Comparison of ENCODE assay signal across 34 mouse cellular contexts in genomic region chr4:132785228-132785627, GRCm38 (mm10).
"Had no signal": no experiment of that assay in that cellular context is flagged by ENCODE, and none has a peak within 500 bp of the region (broad histone marks: within the 10 kb centered on the region; RNA-seq: fewer than 3 reads in every experiment).

No protein-coding gene starts in this region.

- H3K36me3 ChIP-seq: heart, embryonic 12.5 days; heart, embryonic 15.5 days; hindbrain, embryonic 12.5 days; hindbrain, embryonic 15.5 days; intestine, embryonic 15.5 days; kidney, embryonic 15.5 days had no signal

- H3K4me1 ChIP-seq: heart, embryonic 12.5 days; heart, embryonic 13.5 days; heart, embryonic 15.5 days; hindbrain, embryonic 12.5 days; hindbrain, embryonic 13.5 days; hindbrain, embryonic 15.5 days; intestine, embryonic 15.5 days; kidney, embryonic 15.5 days had no signal

- H3K9ac ChIP-seq: heart, embryonic 12.5 days; heart, embryonic 13.5 days; heart, embryonic 15.5 days; hindbrain, embryonic 12.5 days; hindbrain, embryonic 13.5 days; hindbrain, embryonic 14.5 days; hindbrain, embryonic 15.5 days; intestine, embryonic 15.5 days; kidney, embryonic 15.5 days had no signal

- H3K9me3 ChIP-seq: heart, embryonic 10.5 days; heart, embryonic 12.5 days; heart, embryonic 13.5 days; heart, embryonic 15.5 days; hindbrain, embryonic 10.5 days; hindbrain, embryonic 12.5 days; hindbrain, embryonic 13.5 days; hindbrain, embryonic 15.5 days; intestine, embryonic 15.5 days; kidney, embryonic 15.5 days had no signal

- DNase-seq: heart, postnatal 10 days; heart, postnatal 14 days; heart, postnatal 36 days; heart, postnatal 4 days; kidney, adult 11 months; kidney, adult 18-20 months; kidney, adult 8-10 months; kidney, adult 9 months; kidney, postnatal 10 days; kidney, postnatal 14 days; kidney, postnatal 25 days; kidney, postnatal 4 days; layer of hippocampus, adult 9-11 months; layer of hippocampus, postnatal 36 days had no signal

- H3K4me3 ChIP-seq: heart, embryonic 10.5 days; heart, embryonic 12.5 days; heart, embryonic 13.5 days; heart, embryonic 15.5 days; hindbrain, embryonic 10.5 days; hindbrain, embryonic 12.5 days; hindbrain, embryonic 13.5 days; hindbrain, embryonic 15.5 days; intestine, embryonic 15.5 days; kidney, embryonic 15.5 days; layer of hippocampus, adult 2 months; left cerebral cortex, adult 2 months had no signal

- H3K27me3 ChIP-seq: heart, embryonic 12.5 days; heart, embryonic 13.5 days; heart, embryonic 15.5 days; hindbrain, embryonic 12.5 days; hindbrain, embryonic 13.5 days; hindbrain, embryonic 15.5 days; intestine, embryonic 15.5 days; kidney, embryonic 15.5 days had no signal

- ATAC-seq: hindbrain, embryonic 16.5 days; hindbrain, postnatal 0 days; inflammation-experienced regulatory T-cells, adult 6 months; intestine, embryonic 15.5 days; intestine, embryonic 16.5 days; intestine, postnatal 0 days had no signal

- H3K27ac ChIP-seq: heart, embryonic 10.5 days; heart, embryonic 13.5 days; heart, embryonic 15.5 days; hindbrain, embryonic 10.5 days; hindbrain, embryonic 12.5 days; hindbrain, embryonic 13.5 days; hindbrain, embryonic 14.5 days; hindbrain, embryonic 15.5 days; hindbrain, postnatal 0 days; intestine, embryonic 15.5 days; kidney, embryonic 15.5 days; kidney, postnatal 0 days; layer of hippocampus, adult 2 months; left cerebral cortex, adult 2 months had no signal

- H3K4me2 ChIP-seq: heart, embryonic 11.5 days; heart, embryonic 12.5 days; heart, embryonic 13.5 days; heart, embryonic 15.5 days; hindbrain, embryonic 12.5 days; hindbrain, embryonic 13.5 days; hindbrain, embryonic 14.5 days; hindbrain, embryonic 15.5 days; intestine, embryonic 15.5 days; kidney, embryonic 15.5 days had no signal
